Mouse (Mus musculus): ENCODE measurements at regions not wholly inside any gene's neighbourhood (a gene's known extent, or its start where the extent isn't known, plus 50 kb on each side); places are given as distances from the start of the nearest gene placed in this dataset.

DNA sequence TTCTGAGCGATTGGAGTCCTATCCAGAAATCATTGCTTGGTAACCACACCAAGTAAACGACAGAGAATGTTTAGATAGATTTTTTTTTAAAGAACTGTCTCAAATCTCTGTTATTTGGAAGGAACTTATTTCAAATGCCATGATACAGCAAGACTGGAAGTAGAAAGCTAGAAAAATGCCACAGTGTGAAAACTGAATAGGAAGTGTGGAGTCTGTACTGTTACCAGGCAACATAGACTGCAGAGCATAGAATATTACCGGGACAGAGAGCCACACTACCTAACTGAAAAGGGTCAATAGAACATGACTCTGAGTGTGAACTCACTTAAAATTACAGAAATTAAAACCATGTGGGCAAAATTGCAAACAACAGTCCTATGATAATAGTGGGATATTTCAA, 52.4 kb upstream of the Adcy1 start:
- WGBS = 71% methylated on average over 3 of the region's 3 CpGs
- H3K4me2 ChIP-seq = no peak overlapping the region
- H3K9me3 ChIP-seq = no peaks in the 10 kb centered on the region
- no peak overlapping the region for H3K4me3 ChIP-seq
- no peak overlapping the region for H3K9ac ChIP-seq
- no peaks in the 10 kb centered on the region for H3K27me3 ChIP-seq
- no peak overlapping the region for H3K27ac ChIP-seq
- no peaks in the 10 kb centered on the region for H3K36me3 ChIP-seq
- no peaks in the 10 kb centered on the region for H3K4me1 ChIP-seq
- no peak for ATAC-seq (ENCODE audit: borderline replicate concordance, extremely low read depth, low FRiP score, low TSS enrichment)

- no peak overlapping the region for H3K9ac ChIP-seq
- ATAC-seq (ENCODE audit: borderline replicate concordance, extremely low read depth, low FRiP score, low TSS enrichment) = no peak
- H3K27ac ChIP-seq = no peak overlapping the region
Observed at GRCm38 (mm10) chr11:6999329-6999728, 64.0 kb upstream of the Adcy1 start.

GRCm38 (mm10) chr11:6998810-6999209, 64.5 kb upstream of the Adcy1 start:
- no peaks in the 10 kb centered on the region for H3K4me1 ChIP-seq
- H3K27me3 ChIP-seq = no peaks in the 10 kb centered on the region; the same call in 1 of the 2 replicates
- no peaks in the 10 kb centered on the region for H3K9me3 ChIP-seq
- no peak overlapping the region for H3K9ac ChIP-seq
- no peaks in the 10 kb centered on the region for H3K36me3 ChIP-seq
- ATAC-seq (ENCODE audit: borderline replicate concordance, extremely low read depth, low FRiP score, low TSS enrichment) = no peak
- no peak overlapping the region for H3K27ac ChIP-seq
- 72% methylated on average over 1 of the region's 1 CpGs for WGBS
- H3K4me3 ChIP-seq = no peak overlapping the region
- no peak overlapping the region for H3K4me2 ChIP-seq

More at GRCm38 (mm10) chr11:6999329-6999728, 64.0 kb upstream of the Adcy1 start:
- Histone ChIP-seq H3K4me3 (no peak overlapping the region), H3K4me1 (no peaks in the 10 kb centered on the region), H3K4me2 (no peak overlapping the region), H3K27me3 (no peaks in the 10 kb centered on the region; the same call in 1 of the 2 replicates), H3K9me3 (no peaks in the 10 kb centered on the region), H3K36me3 (no peaks in the 10 kb centered on the region)

DNA sequence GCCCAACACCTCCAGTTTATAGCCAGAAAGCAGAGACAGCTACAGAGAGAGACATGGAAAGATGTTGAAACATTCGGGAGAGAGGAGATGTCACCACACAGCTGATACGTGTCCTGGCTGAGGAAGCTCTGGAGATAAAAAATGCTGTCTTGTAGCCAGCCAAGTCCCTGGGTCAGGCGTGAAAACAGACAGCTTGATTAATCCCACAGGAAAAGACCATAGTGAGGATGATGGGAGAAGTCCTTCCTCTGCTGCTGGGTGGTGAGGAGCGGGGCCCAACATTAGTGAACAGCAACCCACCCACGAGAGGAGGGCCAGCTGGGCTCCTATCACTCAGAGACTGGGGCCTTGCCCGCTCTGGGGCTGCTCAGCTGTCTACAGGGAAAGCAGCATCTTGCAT, 65.8 kb upstream of the Adcy1 start:
- Histone ChIP-seq H3K27ac (no peak overlapping the region), H3K9me3 (no peaks in the 10 kb centered on the region), H3K36me3 (no peaks in the 10 kb centered on the region), H3K4me1 (no peaks in the 10 kb centered on the region), H3K27me3 (no peaks in the 10 kb centered on the region; the same call in 1 of the 2 replicates), H3K4me3 (no peak overlapping the region), H3K4me2 (no peak overlapping the region), H3K9ac (no peak overlapping the region)
- peak; percentile 81; the same call in 1 of the 2 replicates for ATAC-seq (ENCODE audit: borderline replicate concordance, extremely low read depth, low FRiP score, low TSS enrichment)
- WGBS = 34% methylated on average over 6 of the region's 6 CpGs

DNA sequence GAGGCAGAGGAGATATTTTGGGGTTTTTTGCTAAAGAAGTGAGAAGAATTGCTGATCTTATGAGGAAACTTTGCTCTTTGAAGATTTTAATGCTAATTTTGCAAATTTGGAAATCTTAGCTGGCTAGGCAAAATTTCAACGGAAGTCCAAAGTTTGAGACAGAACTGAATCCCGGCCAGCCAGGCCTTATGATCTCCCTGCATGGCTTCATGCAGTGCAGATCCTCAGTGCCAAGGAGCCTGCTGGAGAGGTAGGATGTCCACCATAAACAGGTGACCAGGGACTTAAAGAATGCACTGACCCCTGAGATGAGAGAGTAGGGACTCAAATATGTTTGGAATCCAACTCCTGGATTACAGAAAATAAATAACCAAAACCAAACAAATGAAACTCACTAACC, 69.6 kb upstream of the Adcy1 start:
- no peak overlapping the region for H3K27ac ChIP-seq
- WGBS = 87% methylated on average over 2 of the region's 2 CpGs
- no peak overlapping the region for H3K4me3 ChIP-seq
- no peak overlapping the region for H3K9ac ChIP-seq
- no peaks in the 10 kb centered on the region for H3K36me3 ChIP-seq
- no peaks in the 10 kb centered on the region for H3K4me1 ChIP-seq
- no peak overlapping the region for H3K4me2 ChIP-seq
- ATAC-seq (ENCODE audit: borderline replicate concordance, extremely low read depth, low FRiP score, low TSS enrichment) = no peak
- H3K9me3 ChIP-seq = no peaks in the 10 kb centered on the region
- no peaks in the 10 kb centered on the region; the same call in 1 of the 2 replicates for H3K27me3 ChIP-seq

GRCm38 (mm10) chr11:6991626-6992025, 71.7 kb upstream of the Adcy1 start:
- H3K4me2 ChIP-seq = no peak overlapping the region

GRCm38 (mm10) chr11:6990711-6991110, 72.6 kb upstream of the Adcy1 start:
- ATAC-seq (ENCODE audit: borderline replicate concordance, extremely low read depth, low FRiP score, low TSS enrichment) = no peak
- Histone ChIP-seq H3K27me3 (no peaks in the 10 kb centered on the region; the same call in 1 of the 2 replicates), H3K9ac (no peak overlapping the region), H3K4me3 (no peak overlapping the region), H3K4me2 (no peak overlapping the region), H3K4me1 (no peaks in the 10 kb centered on the region), H3K36me3 (no peaks in the 10 kb centered on the region), H3K9me3 (no peaks in the 10 kb centered on the region), H3K27ac (no peak overlapping the region)
- 27% methylated on average over 3 of the region's 3 CpGs for WGBS

More at GRCm38 (mm10) chr11:6991626-6992025, 71.7 kb upstream of the Adcy1 start:
- Histone ChIP-seq H3K9ac (no peak overlapping the region), H3K4me1 (no peaks in the 10 kb centered on the region), H3K9me3 (no peaks in the 10 kb centered on the region), H3K36me3 (no peaks in the 10 kb centered on the region), H3K27me3 (no peaks in the 10 kb centered on the region; the same call in 1 of the 2 replicates), H3K4me3 (no peak overlapping the region), H3K27ac (no peak overlapping the region)
- ATAC-seq (ENCODE audit: borderline replicate concordance, extremely low read depth, low FRiP score, low TSS enrichment) = no peak
- WGBS = 83% methylated on average over 5 of the region's 5 CpGs

DNA sequence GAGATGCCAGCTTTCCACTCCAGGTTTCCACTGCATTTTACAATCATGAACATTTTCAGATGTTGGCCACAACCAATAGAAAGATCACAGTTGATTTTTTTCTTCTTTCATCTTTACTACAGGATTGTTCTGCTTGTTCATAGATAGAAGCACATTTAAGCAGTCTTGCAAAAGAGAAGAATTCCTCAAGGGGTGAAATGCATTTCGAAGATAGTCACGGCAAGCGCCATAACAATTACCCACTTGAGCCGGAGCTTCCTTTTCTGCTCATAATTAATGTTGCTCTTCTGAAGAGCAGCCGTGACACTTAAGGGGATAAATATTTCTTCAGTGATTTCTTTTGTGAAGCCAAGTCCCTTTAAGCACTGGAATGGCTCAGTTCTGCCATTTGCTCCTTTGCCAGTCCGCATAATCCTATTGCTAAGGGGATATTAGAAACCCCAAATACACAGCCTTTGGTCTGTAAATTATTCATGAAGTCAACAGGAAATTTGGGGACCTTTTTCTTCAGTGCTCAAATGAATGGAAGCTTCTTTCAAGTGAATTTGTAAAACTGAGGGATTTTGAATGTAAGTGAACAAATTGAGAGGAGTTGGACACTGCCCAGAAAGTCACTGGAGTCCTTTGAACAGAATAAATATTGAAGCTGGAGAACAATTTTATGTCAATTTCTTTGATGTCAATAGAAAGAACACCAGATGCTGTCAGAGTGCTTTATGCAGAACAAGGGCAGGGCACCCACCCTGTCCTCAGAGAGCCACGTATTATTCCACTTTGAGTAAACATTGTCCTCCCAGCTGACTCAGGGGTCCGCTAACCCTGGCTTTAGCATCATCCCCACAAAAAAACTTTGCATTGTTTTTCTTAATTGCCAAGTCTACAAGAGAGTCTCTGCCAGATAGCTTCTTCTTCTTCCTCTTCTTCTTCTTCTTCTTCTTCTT, 74.1 kb upstream of the Adcy1 start:
- no peak overlapping the region for H3K4me2 ChIP-seq
- H3K27me3 ChIP-seq = no peaks in the 10 kb centered on the region
- H3K4me1 ChIP-seq = no peaks in the 10 kb centered on the region
- H3K27ac ChIP-seq = no peak overlapping the region
- ATAC-seq (ENCODE audit: borderline replicate concordance, extremely low read depth, low FRiP score, low TSS enrichment) = no peak
- no peak overlapping the region for H3K9ac ChIP-seq
- no peaks in the 10 kb centered on the region for H3K9me3 ChIP-seq
- no peak overlapping the region for H3K4me3 ChIP-seq
- WGBS = 66% methylated on average over 8 of the region's 8 CpGs
- H3K36me3 ChIP-seq = no peaks in the 10 kb centered on the region

DNA sequence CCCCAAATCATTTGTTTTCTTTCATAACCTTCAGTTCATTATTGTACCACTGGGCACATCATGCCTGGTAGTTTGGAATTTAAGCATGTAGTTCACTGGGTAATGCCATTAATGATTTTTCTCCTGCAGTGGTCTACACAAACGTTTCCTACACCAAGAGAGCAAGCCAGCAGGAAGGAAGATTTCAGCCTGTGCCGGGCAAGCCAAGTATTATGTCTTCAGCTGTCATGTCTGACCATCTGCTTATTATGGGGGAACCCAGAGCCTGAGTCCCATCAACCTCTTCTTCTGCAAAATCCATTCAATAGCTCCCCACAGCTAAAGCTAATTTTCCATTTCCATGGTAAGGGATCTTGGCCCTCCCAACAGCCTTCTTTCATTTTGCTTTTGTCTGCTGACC, 75.3 kb upstream of the Adcy1 start:
- H3K4me3 ChIP-seq = no peak overlapping the region
- H3K27me3 ChIP-seq = no peaks in the 10 kb centered on the region
- H3K9me3 ChIP-seq = no peaks in the 10 kb centered on the region
- H3K9ac ChIP-seq = no peak overlapping the region
- no peaks in the 10 kb centered on the region for H3K4me1 ChIP-seq
- no peak overlapping the region for H3K4me2 ChIP-seq
- no peaks in the 10 kb centered on the region for H3K36me3 ChIP-seq
- 41% methylated on average over 2 of the region's 2 CpGs for WGBS
- H3K27ac ChIP-seq = no peak overlapping the region
- ATAC-seq (ENCODE audit: borderline replicate concordance, extremely low read depth, low FRiP score, low TSS enrichment) = no peak

DNA sequence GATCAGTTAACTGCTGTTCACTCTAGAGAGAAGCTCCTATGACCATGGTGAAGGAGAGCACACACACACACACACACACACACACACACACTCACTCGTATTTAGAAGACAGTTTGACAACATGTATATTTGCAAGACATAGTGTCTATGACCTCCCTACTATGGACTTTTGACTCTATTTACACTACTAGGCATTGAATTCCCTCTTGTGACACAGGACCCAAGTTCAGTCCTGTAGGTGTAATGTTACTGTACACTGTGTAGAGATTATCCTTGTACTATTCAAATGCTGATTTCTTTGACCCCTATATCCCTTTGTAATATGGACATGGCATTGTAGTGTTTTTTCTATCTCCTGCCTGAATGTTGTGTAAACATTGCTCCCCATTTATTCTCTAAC, 76.2 kb upstream of the Adcy1 start:
- no peaks in the 10 kb centered on the region for H3K36me3 ChIP-seq
- no peaks in the 10 kb centered on the region for H3K4me1 ChIP-seq
- H3K9me3 ChIP-seq = no peaks in the 10 kb centered on the region
- WGBS = 62% methylated on average over 1 of the region's 1 CpGs
- no peak overlapping the region for H3K4me3 ChIP-seq
- no peak overlapping the region for H3K4me2 ChIP-seq
- no peaks in the 10 kb centered on the region for H3K27me3 ChIP-seq
- H3K27ac ChIP-seq = no peak overlapping the region
- H3K9ac ChIP-seq = no peak overlapping the region
- no peak for ATAC-seq (ENCODE audit: borderline replicate concordance, extremely low read depth, low FRiP score, low TSS enrichment)

DNA sequence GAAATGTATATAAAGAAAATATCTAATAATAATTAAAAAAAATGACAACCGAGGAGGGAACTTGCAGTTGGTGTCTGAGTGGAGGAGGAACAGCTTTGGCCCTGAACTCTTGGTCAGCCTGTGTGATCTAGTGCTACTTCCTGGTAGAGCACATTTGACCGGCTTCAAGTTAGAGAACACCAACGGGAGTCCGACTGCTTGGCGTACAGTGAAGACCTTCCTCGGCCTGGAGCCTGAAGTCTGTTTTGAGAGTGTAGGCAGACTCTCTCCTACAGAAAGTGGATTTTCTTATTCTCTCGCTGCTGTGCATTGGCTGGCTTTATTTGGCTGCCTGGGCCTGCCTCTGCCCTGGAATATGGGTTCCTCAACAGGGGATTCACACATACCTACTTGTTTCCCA, 81.2 kb upstream of the Adcy1 start:
- Histone ChIP-seq H3K4me2 (no peak overlapping the region), H3K9ac (no peak overlapping the region), H3K4me3 (no peak overlapping the region), H3K4me1 (no peaks in the 10 kb centered on the region), H3K27ac (no peak overlapping the region), H3K36me3 (no peaks in the 10 kb centered on the region), H3K27me3 (no peaks in the 10 kb centered on the region), H3K9me3 (no peaks in the 10 kb centered on the region)
- WGBS = 85% methylated on average over 7 of the region's 7 CpGs
- no peak for ATAC-seq (ENCODE audit: borderline replicate concordance, extremely low read depth, low FRiP score, low TSS enrichment)

- 79% methylated on average over 3 of the region's 3 CpGs for WGBS
- H3K27ac ChIP-seq = no peak overlapping the region
- no peak for ATAC-seq (ENCODE audit: borderline replicate concordance, extremely low read depth, low FRiP score, low TSS enrichment)
Observed at GRCm38 (mm10) chr11:6979656-6980055, 83.6 kb upstream of the Adcy1 start.

More at GRCm38 (mm10) chr11:6979656-6980055, 83.6 kb upstream of the Adcy1 start:
- Histone ChIP-seq H3K27me3 (no peaks in the 10 kb centered on the region), H3K4me3 (no peak overlapping the region), H3K4me2 (no peak overlapping the region), H3K9ac (no peak overlapping the region), H3K4me1 (no peaks in the 10 kb centered on the region), H3K9me3 (no peaks in the 10 kb centered on the region), H3K36me3 (no peaks in the 10 kb centered on the region)
